Mouse (Mus musculus) small intestine, adult 2 months (tissue): ENCODE measurements around the gene Ubqln4. TPM values are rescaled to one million over a fixed set of nuclear protein-coding genes. Genes with fewer than 3 reads are reported as not detected.
"Not testable (repeated sequence)": the region's sequence is repeated elsewhere in the genome, so short reads cannot be mapped to it uniquely, and the experiment has no call there.

ENCODE experiments used
- H3K27ac ChIP-seq: fragments of 200-500 bp; 2 replicates; pipeline ENCODE4 v1.5.1; 2012; ENCODE audit warnings: low read depth, low read length, control low read depth, inconsistent platforms; ENCODE audit not compliant: insufficient read depth
- H3K27me3 ChIP-seq: fragments of 200-500 bp; 2 replicates; pipeline ENCODE4 v1.6.1; 2012; ENCODE audit warnings: mild to moderate bottlenecking, moderate library complexity, low read length, inconsistent platforms; ENCODE audit not compliant: control insufficient read depth, insufficient read depth
- H3K36me3 ChIP-seq: fragments of 200-500 bp; 2 replicates; pipeline ENCODE4 v1.6.1; 2012; ENCODE audit warnings: mild to moderate bottlenecking, low read length, control low read depth, inconsistent platforms; ENCODE audit not compliant: control insufficient read depth, insufficient read depth
- H3K4me1 ChIP-seq: fragments of 200-500 bp; 2 replicates; pipeline ENCODE4 v1.6.1; 2012; ENCODE audit warnings: low read length, inconsistent platforms, mixed read lengths; ENCODE audit not compliant: control insufficient read depth, insufficient read depth, insufficient read length
- H3K4me3 ChIP-seq: fragments of 200-500 bp; 2 replicates; pipeline ENCODE4 v1.5.1; 2012; ENCODE audit warnings: low read depth, mild to moderate bottlenecking, control low read depth, inconsistent platforms, low read length, moderate library complexity
- CTCF ChIP-seq: fragments of 200-500 bp; IDR thresholded peaks from 2 replicates; pipeline ENCODE4 v1.5.1; 2012; ENCODE audit warnings: low read depth, mild to moderate bottlenecking, control low read depth, inconsistent platforms, low read length, moderate library complexity, mixed read lengths; ENCODE audit not compliant: insufficient replicate concordance, insufficient read length; ENCODE audit errors: extremely low read depth
- POLR2A ChIP-seq: fragments of 200-500 bp; IDR thresholded peaks from 2 replicates; pipeline ENCODE4 v1.6.1; 2012; ENCODE audit warnings: low read depth, mild to moderate bottlenecking, control low read depth, inconsistent platforms, low read length, moderate library complexity
- WGBS: fragments of 180-500 bp; shearing (Covaris S2); methylation state at CpG from one replicate; pipeline ENCODE4 v1.1.7; 2018; 5-methylcytosine and 5-hydroxymethylcytosine counted together
- polyA plus RNA-seq: library from polyadenylated mRNA; depleted of rRNA; stranded (reverse); fragments of >200 nt; gene quantifications from 2 replicates; pipeline ENCODE4 v1.2.3, GENCODE M21; 2012

Ubqln4 gene
- polyA plus RNA-seq, 1 experiment = 35.4 TPM

- WGBS = 66% methylated on average over 2 of the region's 2 CpGs
- TF ChIP-seq POLR2A (no peak), CTCF (no peak)
- H3K36me3 ChIP-seq = peaks cover 34% of the 10 kb centered on the region
These were observed 15.5 kb downstream of the Ubqln4 start for GRCm38 (mm10) chr3:88569093-88569492.

GRCm38 (mm10) chr3:88569694-88570093, 16.1 kb downstream of the Ubqln4 start:
- H3K27me3 ChIP-seq = no peaks in the 10 kb centered on the region
- H3K27ac ChIP-seq = no peak overlapping the region
- H3K4me3 ChIP-seq = no peak overlapping the region
- WGBS = 91% methylated on average over 5 of the region's 5 CpGs
- peaks cover 29% of the 10 kb centered on the region for H3K36me3 ChIP-seq
- peaks cover 4% of the 10 kb centered on the region for H3K4me1 ChIP-seq
- TF ChIP-seq POLR2A (no peak), CTCF (no peak)

More at GRCm38 (mm10) chr3:88569093-88569492, 15.5 kb downstream of the Ubqln4 start:
- H3K27me3 ChIP-seq = no peaks in the 10 kb centered on the region
- H3K27ac ChIP-seq = no peak overlapping the region
- H3K4me3 ChIP-seq = no peak overlapping the region
- H3K4me1 ChIP-seq = peaks cover 4% of the 10 kb centered on the region

GRCm38 (mm10) chr3:88570341-88570740, 16.8 kb downstream of the Ubqln4 start:
- WGBS = 90% methylated on average over 10 of the region's 10 CpGs
- H3K4me1 ChIP-seq = peaks cover 4% of the 10 kb centered on the region
- no peak overlapping the region for H3K27ac ChIP-seq
- H3K27me3 ChIP-seq = no peaks in the 10 kb centered on the region
- no peak overlapping the region for H3K4me3 ChIP-seq
- peaks cover 24% of the 10 kb centered on the region for H3K36me3 ChIP-seq
- TF ChIP-seq CTCF = no peak
- TF ChIP-seq POLR2A = no peak

- H3K27me3 ChIP-seq = no peaks in the 10 kb centered on the region
- 88% methylated on average over 1 of the region's 1 CpGs for WGBS
- H3K4me3 ChIP-seq = no peak overlapping the region
- H3K27ac ChIP-seq = no peak overlapping the region
- H3K36me3 ChIP-seq = peaks cover 13% of the 10 kb centered on the region
- TF ChIP-seq POLR2A = no peak
- no peak for TF ChIP-seq CTCF
- no peaks in the 10 kb centered on the region for H3K4me1 ChIP-seq
These were observed 18.3 kb downstream of the Ubqln4 start for GRCm38 (mm10) chr3:88571856-88572255.

GRCm38 (mm10) chr3:88572835-88573234, 19.3 kb downstream of the Ubqln4 start:
- H3K36me3 ChIP-seq = peaks cover 12% of the 10 kb centered on the region
- no peak overlapping the region for H3K4me3 ChIP-seq
- no peaks in the 10 kb centered on the region for H3K27me3 ChIP-seq
- 75% methylated on average over 2 of the region's 2 CpGs for WGBS
- H3K27ac ChIP-seq = no peak overlapping the region
- no peak for TF ChIP-seq CTCF
- no peak for TF ChIP-seq POLR2A
- no peaks in the 10 kb centered on the region for H3K4me1 ChIP-seq

GRCm38 (mm10) chr3:88573810-88574209, 20.3 kb downstream of the Ubqln4 start:
- Histone ChIP-seq H3K4me3 (no peak overlapping the region), H3K36me3 (peaks cover 3% of the 10 kb centered on the region; the same call in 1 of the 2 replicates), H3K4me1 (peaks cover under 1% of the 10 kb centered on the region; the same call in 1 of the 2 replicates), H3K27ac (no peak overlapping the region), H3K27me3 (no peaks in the 10 kb centered on the region)
- 81% methylated on average over 2 of the region's 2 CpGs for WGBS
- TF ChIP-seq POLR2A (no peak), CTCF (no peak)

- Histone ChIP-seq H3K4me3 (no peak within 1 kb of the TSS), H3K4me1 (peaks cover 4% of the 10 kb centered on the region), H3K36me3 (no peaks in the 10 kb centered on the region), H3K27me3 (no peaks in the 10 kb centered on the region), H3K27ac (no peak within 1 kb of the TSS)
- 85% methylated on average over 3 of the region's 3 CpGs for WGBS
- TF ChIP-seq CTCF = no peak
These were observed 22.0 kb downstream of the Ubqln4 start, which contains the start of gene Ssr2 for GRCm38 (mm10) chr3:88575540-88575939. TSS of gene Ssr2 (plus strand) at chr3:88575876.

GRCm38 (mm10) chr3:88577846-88578245, 24.3 kb downstream of the Ubqln4 start:
- 66% methylated on average over 5 of the region's 5 CpGs for WGBS
- H3K27ac ChIP-seq, H3K4me3 ChIP-seq, H3K4me1 ChIP-seq, H3K27me3 ChIP-seq, H3K36me3 ChIP-seq: not testable (repeated sequence)
